Mouse (Mus musculus) embryonic fibroblast, embryonic 13.5 days (primary cell): ENCODE measurements around the gene Cux1.

Experiments
- CTCF ChIP-seq: IDR thresholded peaks from 2 replicates; pipeline ENCODE4 v1.5.1; 2011; ENCODE audit warnings: mild to moderate bottlenecking, control low read depth, low read length, moderate library complexity, borderline replicate concordance; ENCODE audit not compliant: insufficient read depth
- POLR2A ChIP-seq: IDR thresholded peaks from 2 replicates; pipeline ENCODE4 v1.6.1; 2011; ENCODE audit warnings: low read depth, mild to moderate bottlenecking, control low read depth, low read length, moderate library complexity

GRCm38 (mm10) chr5:136252899-136253298, 314.4 kb downstream of the Cux1 start:
- TF ChIP-seq POLR2A, result no peak
- TF ChIP-seq CTCF, result peak; percentile 59
